Mouse (Mus musculus): ENCODE data around the gene Adgrd1. TPM values are rescaled to one million over a fixed set of nuclear protein-coding genes. Genes with fewer than 3 reads are reported as not detected.

The Adgrd1 gene
- polyA plus RNA-seq, 1 experiment from 2014 or later, result 0.06 TPM

DNA sequence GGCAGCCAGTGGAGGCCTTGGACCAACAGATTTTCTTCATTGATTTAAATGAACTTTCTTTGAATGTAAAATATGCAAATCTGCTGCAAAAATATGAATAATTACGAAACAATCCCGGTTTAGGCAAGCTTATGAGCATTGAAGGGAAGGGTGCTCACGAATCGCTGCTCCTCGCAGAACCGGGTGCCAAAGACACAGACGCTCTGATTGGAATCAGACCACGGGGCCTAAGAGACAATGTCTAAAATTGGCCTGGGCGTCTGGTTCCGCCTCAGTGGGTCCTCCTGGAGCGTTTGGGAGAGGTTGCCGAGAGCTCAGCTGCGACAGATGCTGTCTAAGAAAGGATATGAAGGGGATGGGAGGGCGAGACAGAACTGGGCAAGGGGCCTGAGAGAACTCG is 42.0 kb downstream of the Adgrd1 start:
- 76% methylated on average over 15 of the region's 15 CpGs for WGBS
- H3K9ac ChIP-seq, result no peak overlapping the region
- H3K4me1 ChIP-seq, result no peaks in the 10 kb centered on the region
- no peak overlapping the region for H3K4me2 ChIP-seq (replicated peaks)
- no peaks in the 10 kb centered on the region for H3K27me3 ChIP-seq (replicated peaks)
- H3K9me3 ChIP-seq, result no peaks in the 10 kb centered on the region
- no peak overlapping the region for H3K4me3 ChIP-seq
- no peak overlapping the region for H3K27ac ChIP-seq
- no peaks in the 10 kb centered on the region for H3K36me3 ChIP-seq
- ATAC-seq (ENCODE audit: low FRiP score, low read depth), result no peak

DNA sequence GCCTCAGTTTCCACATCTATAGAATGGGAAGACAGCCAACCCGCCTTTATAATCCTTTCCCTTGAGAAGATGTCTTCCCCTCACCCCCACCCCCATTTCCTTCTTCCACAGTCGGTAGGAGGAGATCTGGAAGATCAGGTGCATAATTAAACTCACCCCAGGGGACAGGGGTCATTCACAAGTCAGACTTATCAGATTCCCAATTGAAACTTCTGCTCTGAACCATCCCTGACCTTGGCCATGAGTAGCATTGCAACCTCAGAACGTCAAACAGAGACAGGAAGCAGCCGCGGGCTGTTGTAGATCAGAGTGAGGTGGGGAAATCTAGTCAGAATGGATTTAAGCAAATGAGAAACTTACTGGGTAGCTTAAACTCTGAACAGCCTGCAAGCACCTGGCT is 46.3 kb downstream of the Adgrd1 start:
- H3K4me2 ChIP-seq (replicated peaks), result no peak overlapping the region
- H3K9ac ChIP-seq, result no peak overlapping the region
- no peak overlapping the region for H3K4me3 ChIP-seq
- no peaks in the 10 kb centered on the region for H3K36me3 ChIP-seq
- no peak overlapping the region for H3K27ac ChIP-seq
- WGBS, result 71% methylated on average over 5 of the region's 5 CpGs
- no peak for ATAC-seq (ENCODE audit: low FRiP score, low read depth)
- H3K27me3 ChIP-seq (replicated peaks), result no peaks in the 10 kb centered on the region
- no peaks in the 10 kb centered on the region for H3K9me3 ChIP-seq
- H3K4me1 ChIP-seq, result no peaks in the 10 kb centered on the region

DNA sequence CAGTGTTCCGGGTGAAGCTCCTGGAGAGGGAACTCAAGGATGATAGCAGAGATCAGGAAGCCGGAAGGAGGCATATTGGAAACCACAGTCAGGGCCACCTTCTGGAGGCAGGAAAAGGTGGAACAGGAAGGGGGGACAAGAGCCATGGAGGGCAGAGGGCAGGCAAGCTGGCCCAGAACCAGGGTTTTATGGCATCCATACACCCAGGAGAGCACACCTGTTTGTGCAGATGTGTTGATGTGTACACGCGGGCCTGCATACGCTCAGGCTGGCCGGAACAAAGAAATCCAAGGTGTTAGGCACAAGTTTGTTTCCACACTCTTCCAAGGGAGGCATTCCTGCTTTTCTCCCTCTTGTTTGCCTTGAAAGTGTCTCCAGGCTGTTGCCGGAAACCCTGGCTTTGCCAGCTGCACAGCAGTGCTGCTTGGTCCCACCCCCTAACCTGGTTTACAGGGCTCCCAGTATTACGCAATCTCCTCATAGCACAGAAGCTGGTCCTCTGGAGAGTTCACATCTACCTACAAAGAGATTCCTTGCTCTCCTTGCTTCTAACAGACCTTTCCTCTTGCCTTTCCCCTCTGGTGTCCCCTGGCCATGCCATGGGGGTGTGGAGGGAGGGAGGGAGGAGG is 48.9 kb downstream of the Adgrd1 start:
- Histone ChIP-seq H3K4me1 (no peaks in the 10 kb centered on the region), H3K36me3 (no peaks in the 10 kb centered on the region), H3K4me3 (no peak overlapping the region), H3K9me3 (no peaks in the 10 kb centered on the region), H3K9ac (no peak overlapping the region), H3K27me3 (replicated peaks) (no peaks in the 10 kb centered on the region), H3K4me2 (replicated peaks) (no peak overlapping the region), H3K27ac (no peak overlapping the region)
- WGBS, result 73% methylated on average over 8 of the region's 8 CpGs
- no peak for ATAC-seq (ENCODE audit: low FRiP score, low read depth)

DNA sequence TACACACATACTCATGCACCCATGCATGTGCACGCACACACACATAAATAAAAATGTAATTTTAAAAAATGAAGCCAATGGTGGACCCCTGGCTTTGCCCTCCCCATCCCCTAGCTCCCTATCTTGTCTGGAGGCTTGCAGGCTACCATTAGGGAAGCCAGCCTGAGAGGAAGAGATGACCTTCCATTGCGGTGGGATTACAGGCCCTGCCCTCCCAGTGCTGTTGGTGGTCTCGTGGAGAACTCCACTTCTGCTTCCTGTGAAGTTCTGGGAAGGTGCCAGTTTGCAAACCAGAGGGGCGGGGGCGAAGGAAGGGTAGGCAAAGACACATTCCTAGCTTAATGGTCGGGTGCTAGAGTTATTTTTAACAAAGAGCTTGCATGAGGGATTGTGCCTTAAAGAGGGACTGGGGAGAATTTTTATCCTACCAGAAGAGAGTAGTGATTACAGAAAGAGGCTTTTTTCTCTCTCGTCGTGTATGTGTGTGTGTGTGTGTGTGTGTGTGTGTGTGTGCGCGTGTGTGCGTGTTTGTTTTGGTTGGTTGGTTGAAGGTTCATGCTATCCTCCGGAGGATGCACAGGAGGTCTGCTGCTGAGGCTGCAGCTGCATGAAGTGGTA is 50.5 kb downstream of the Adgrd1 start:
- no peak for ATAC-seq (ENCODE audit: low FRiP score, low read depth)
- H3K36me3 ChIP-seq, result no peaks in the 10 kb centered on the region
- H3K9ac ChIP-seq, result no peak overlapping the region
- H3K4me3 ChIP-seq, result no peak overlapping the region
- H3K9me3 ChIP-seq, result no peaks in the 10 kb centered on the region
- H3K27ac ChIP-seq, result no peak overlapping the region
- no peaks in the 10 kb centered on the region for H3K27me3 ChIP-seq (replicated peaks)
- H3K4me1 ChIP-seq, result no peaks in the 10 kb centered on the region
- no peak overlapping the region for H3K4me2 ChIP-seq (replicated peaks)
- WGBS, result 78% methylated on average over 12 of the region's 12 CpGs

DNA sequence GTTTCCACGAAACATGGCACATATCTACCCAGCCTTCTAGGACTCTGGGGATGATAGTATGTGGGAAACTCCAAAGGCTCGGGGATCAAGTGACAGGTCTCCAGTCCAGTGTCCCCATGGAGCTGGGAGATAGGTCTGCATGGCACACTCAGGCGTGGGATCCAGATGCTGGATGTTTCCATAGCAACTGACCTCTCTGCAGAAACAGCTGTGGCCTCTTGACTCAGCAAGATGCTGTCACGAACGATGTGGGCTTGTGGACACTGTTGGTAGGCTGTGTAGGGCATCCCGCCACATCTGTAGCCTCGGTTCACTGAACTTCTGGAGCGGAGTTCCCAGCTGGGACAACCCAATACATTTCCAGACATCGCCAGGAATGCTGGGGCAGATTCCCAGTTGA is 51.9 kb downstream of the Adgrd1 start:
- no peak overlapping the region for H3K9ac ChIP-seq
- WGBS, result 62% methylated on average over 9 of the region's 9 CpGs
- H3K4me2 ChIP-seq (replicated peaks), result no peak overlapping the region
- no peak overlapping the region for H3K4me3 ChIP-seq
- ATAC-seq (ENCODE audit: low FRiP score, low read depth), result no peak
- no peaks in the 10 kb centered on the region for H3K36me3 ChIP-seq
- no peak overlapping the region for H3K27ac ChIP-seq
- no peaks in the 10 kb centered on the region for H3K4me1 ChIP-seq
- no peaks in the 10 kb centered on the region for H3K27me3 ChIP-seq (replicated peaks)
- no peaks in the 10 kb centered on the region for H3K9me3 ChIP-seq

DNA sequence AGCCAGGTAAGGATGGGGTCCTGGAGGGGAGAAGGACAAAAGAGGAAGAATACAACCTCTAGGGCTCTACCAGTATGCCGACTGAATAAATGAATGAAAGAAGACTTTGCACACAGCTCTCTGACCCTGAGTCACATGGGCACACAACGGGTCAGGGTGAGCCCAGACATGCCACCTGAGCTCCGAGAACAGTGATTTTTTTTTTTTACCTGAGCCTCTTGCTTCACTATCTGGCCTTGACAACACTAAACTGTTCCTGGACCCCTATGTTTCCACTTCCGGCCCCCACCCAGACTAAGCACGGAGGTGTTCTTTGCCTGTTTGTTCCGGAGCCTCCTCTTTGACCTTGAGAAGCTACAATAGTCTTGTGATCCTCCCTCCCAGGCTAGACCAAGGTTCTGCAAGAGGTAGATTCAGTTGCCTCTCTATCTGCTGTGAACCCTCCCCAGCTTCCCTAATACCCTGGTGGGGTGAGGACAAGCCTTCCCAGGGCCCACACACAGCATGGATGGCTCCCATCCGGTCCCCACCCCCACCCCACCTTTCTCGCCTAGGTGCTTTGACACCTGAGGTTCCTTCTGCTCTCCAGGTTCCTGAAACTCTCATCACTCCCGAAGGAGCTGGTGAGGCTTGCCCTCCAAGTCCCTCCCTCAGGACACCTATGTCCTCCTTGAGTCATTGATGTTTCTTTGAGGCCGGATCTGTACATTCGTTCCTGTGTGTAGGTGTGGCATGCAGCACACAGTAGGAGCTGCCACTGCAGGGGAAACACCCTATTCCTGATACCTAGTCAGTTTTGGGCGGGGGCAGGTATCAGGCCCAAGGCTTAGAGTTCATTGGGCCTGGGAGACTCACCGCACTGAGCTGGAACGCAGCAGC is 58.7 kb downstream of the Adgrd1 start:
- no peak for ATAC-seq (ENCODE audit: low FRiP score, low read depth)

DNA sequence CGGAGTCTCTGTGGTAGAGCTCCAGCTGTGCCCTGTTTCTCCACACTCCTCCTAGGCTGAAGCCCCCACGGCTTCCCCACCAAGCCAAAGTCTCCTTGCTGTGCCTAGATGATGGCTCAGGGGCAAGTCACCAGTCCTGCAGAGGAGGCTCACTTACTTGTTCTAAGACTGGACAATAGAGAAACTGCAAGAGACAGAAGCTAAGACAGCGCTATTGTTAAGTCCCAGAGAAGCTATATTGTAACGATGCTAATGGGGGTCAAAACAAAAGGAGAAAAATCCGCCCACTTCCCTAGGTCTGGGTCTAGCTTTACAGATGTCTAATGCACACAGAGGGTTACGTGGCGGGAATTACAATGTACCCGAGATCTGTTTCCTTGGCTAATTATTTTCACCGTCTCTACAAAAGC is 59.4 kb downstream of the Adgrd1 start:
- H3K4me2 ChIP-seq (replicated peaks), result peak overlapping the region; percentile 38
- H3K9me3 ChIP-seq, result no peaks in the 10 kb centered on the region
- 7% methylated on average over 9 of the region's 9 CpGs for WGBS
- H3K4me1 ChIP-seq, result peaks cover 14% of the 10 kb centered on the region
- no peak overlapping the region for H3K9ac ChIP-seq
- no peaks in the 10 kb centered on the region for H3K27me3 ChIP-seq (replicated peaks)
- no peak overlapping the region for H3K4me3 ChIP-seq
- no peak overlapping the region for H3K27ac ChIP-seq
- ATAC-seq (ENCODE audit: low FRiP score, low read depth), result peak; percentile 71
- no peaks in the 10 kb centered on the region for H3K36me3 ChIP-seq

More for the DNA sequence above, 58.7 kb downstream of the Adgrd1 start:
- no peak overlapping the region for H3K4me3 ChIP-seq
- H3K9ac ChIP-seq, result no peak overlapping the region
- no peaks in the 10 kb centered on the region for H3K36me3 ChIP-seq
- H3K4me1 ChIP-seq, result peaks cover 14% of the 10 kb centered on the region
- no peaks in the 10 kb centered on the region for H3K27me3 ChIP-seq (replicated peaks)
- H3K9me3 ChIP-seq, result no peaks in the 10 kb centered on the region
- no peak overlapping the region for H3K27ac ChIP-seq
- WGBS, result 68% methylated on average over 14 of the region's 14 CpGs
- H3K4me2 ChIP-seq (replicated peaks), result peak overlapping the region; percentile 38

DNA sequence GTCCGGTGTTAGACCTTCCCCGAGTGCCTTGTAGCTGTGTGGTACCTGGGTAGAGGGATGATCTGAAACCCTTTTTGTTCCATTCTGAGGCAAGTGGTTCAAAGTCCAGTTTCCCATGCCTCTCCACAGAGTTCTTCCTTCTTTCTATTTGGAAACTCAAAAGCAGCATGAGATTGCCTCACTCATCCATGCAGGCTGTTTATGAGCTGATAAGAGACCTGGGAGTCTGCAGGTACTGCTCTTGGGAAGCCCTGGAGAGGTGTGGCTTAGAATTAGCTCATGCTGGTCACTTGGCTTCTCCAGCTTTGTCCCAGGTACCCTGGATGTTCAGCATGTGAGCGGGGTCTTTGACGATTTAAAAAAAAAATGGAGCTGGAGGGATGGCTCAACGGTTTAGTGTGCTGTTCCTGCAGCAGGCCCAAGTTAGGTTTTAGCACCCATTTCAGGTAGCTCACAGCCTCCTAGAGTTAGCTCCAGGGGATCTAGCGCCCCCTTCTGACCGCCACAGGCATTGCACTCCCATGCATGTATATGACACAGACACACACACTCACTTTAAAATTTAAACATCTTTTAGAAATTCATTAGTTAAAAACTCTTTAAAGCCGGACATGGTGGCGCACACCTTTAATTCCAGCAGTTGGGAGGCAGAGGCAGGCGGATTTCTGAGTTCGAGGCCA is 65.0 kb downstream of the Adgrd1 start:
- no peaks in the 10 kb centered on the region for H3K27me3 ChIP-seq (replicated peaks)
- no peaks in the 10 kb centered on the region for H3K9me3 ChIP-seq
- H3K9ac ChIP-seq, result no peak overlapping the region
- no peak for ATAC-seq (ENCODE audit: low FRiP score, low read depth)
- H3K4me1 ChIP-seq, result peaks cover 9% of the 10 kb centered on the region
- no peaks in the 10 kb centered on the region for H3K36me3 ChIP-seq
- H3K4me2 ChIP-seq (replicated peaks), result no peak overlapping the region
- H3K27ac ChIP-seq, result no peak overlapping the region
- H3K4me3 ChIP-seq, result no peak overlapping the region
- WGBS, result 84% methylated on average over 11 of the region's 11 CpGs

DNA sequence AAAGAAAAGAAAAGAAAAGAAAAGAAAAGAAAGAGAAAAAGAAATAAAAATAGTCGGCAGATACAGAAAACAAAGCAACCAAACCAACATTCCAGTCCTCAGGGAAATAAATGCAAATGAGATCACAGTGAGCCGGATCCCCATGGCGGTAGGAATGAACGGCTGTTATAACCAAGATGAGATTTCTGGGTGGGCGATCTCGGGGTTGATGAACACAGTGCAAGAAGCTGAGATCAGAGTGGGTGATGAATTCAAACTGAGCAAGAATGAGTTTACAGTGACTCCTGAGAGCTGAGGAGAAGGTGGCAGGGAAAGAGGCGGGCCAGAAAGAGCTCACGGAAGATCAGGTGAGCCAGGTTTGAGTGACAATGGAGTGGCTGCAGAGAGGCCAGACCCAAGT is 66.9 kb downstream of the Adgrd1 start:
- Histone ChIP-seq H3K9ac (no peak overlapping the region), H3K4me2 (replicated peaks) (no peak overlapping the region), H3K4me1 (peaks cover 7% of the 10 kb centered on the region), H3K27me3 (replicated peaks) (no peaks in the 10 kb centered on the region), H3K27ac (no peak overlapping the region), H3K36me3 (no peaks in the 10 kb centered on the region), H3K4me3 (no peak overlapping the region), H3K9me3 (no peaks in the 10 kb centered on the region)
- 66% methylated on average over 8 of the region's 8 CpGs for WGBS
- ATAC-seq (ENCODE audit: low FRiP score, low read depth), result no peak

DNA sequence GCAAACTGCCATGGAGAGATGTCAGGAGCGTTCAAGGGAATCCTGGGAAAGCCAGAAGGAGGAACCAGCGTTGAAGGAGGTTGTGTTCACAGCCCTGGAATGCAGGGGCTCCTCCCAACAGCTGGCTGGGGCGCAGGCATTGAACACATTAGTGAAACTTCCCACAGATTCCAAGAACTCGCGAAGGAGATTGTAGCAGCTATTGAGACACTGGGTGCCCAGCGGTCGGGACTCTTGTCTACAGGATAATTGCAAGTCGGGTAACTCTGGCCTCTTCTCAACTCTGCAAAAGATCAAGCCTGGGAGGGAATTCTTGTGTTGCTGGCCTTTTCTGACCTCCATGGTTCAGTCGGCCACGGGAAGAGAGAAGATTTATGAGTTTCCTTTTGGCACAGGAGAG is 67.5 kb downstream of the Adgrd1 start:
- no peak overlapping the region for H3K9ac ChIP-seq
- peaks cover 7% of the 10 kb centered on the region for H3K4me1 ChIP-seq
- WGBS, result 18% methylated on average over 10 of the region's 10 CpGs
- H3K9me3 ChIP-seq, result no peaks in the 10 kb centered on the region
- no peak for ATAC-seq (ENCODE audit: low FRiP score, low read depth)
- H3K4me2 ChIP-seq (replicated peaks), result no peak overlapping the region
- H3K27me3 ChIP-seq (replicated peaks), result no peaks in the 10 kb centered on the region
- no peak overlapping the region for H3K27ac ChIP-seq
- H3K36me3 ChIP-seq, result no peaks in the 10 kb centered on the region
- H3K4me3 ChIP-seq, result no peak overlapping the region

DNA sequence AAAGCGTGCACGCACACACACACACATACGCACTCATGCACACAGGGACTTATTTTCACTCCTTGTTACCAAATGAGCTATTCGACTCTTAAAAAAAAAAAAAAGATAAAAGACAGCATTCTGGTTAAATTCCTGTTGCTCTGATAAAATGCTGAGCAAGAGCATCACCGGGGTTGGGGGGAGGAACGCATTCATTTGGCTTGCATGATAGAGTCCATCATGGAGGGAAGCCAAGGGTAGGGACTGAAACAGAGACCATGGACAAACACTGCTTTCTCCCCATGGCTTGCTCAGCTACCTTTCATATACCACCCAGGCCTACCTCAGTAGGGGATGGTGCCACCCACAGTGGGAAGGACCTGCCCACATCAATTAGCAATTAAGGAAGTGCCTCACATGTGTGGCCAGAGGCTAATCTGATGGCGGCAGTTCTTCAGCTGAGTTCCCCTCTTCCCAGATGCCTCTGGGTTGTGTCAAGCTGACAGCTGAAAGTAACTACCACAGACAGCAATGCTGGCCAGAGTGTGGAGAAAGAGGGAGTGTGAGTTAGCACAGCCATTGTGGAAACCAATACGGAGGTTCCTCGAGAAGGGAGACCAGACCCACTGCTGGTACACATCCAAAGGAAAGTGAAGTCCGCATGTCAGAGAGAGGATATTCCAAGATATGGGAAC is 68.5 kb downstream of the Adgrd1 start:
- Histone ChIP-seq H3K4me1 (peaks cover 17% of the 10 kb centered on the region), H3K9ac (no peak overlapping the region), H3K27ac (no peak overlapping the region), H3K4me3 (no peak overlapping the region), H3K9me3 (no peaks in the 10 kb centered on the region), H3K27me3 (replicated peaks) (no peaks in the 10 kb centered on the region), H3K36me3 (no peaks in the 10 kb centered on the region), H3K4me2 (replicated peaks) (no peak overlapping the region)
- WGBS, result 92% methylated on average over 10 of the region's 10 CpGs
- no peak for ATAC-seq (ENCODE audit: low FRiP score, low read depth)

DNA sequence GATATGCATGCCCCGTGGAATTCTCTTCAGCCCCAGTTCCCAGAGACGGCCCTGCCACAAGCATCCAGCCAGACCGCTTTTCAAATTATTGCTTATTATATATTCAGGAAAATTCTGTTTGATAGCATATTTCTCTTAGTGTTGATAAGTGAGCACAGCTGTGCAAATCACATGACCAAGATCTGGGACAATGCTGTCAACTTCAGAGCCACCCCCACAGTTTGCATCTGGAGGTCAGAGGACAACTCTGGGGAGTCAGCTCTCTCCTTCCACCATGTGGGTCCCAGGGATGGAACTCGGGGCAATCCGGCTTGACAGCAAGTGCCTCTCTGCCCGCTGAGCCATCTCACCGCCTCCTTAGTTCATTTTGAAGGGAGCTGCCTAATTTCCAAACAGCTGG is 69.0 kb downstream of the Adgrd1 start:
- Histone ChIP-seq H3K4me1 (peaks cover 22% of the 10 kb centered on the region), H3K9ac (no peak overlapping the region), H3K4me3 (no peak overlapping the region), H3K27me3 (replicated peaks) (no peaks in the 10 kb centered on the region), H3K27ac (no peak overlapping the region), H3K4me2 (replicated peaks) (no peak overlapping the region), H3K9me3 (no peaks in the 10 kb centered on the region), H3K36me3 (no peaks in the 10 kb centered on the region)
- WGBS, result 77% methylated on average over 7 of the region's 7 CpGs
- ATAC-seq (ENCODE audit: low FRiP score, low read depth), result no peak
